Mouse (Mus musculus) frontal cortex, postnatal 14 days (tissue): Measurements from ENCODE around the gene Tnpo2.

Experiments
- DNase-seq, 2 experiments: peaks; one replicate each; pipeline ENCODE4 v3.0.0; 2022; ENCODE audit warnings: low spot score in 2 of 2

Gene Tnpo2

GRCm38 (mm10) chr8:85026670-85027515, 9.8 kb upstream of the Tnpo2 start, which contains the start of gene Trir:
Trir (plus strand) TSS chr8:85026823.
- DNase-seq, result peak; percentile 90 to 93

- DNase-seq, result no peak
These were observed 9.2 kb upstream of the Tnpo2 start for GRCm38 (mm10) chr8:85027516-85027855.

- DNase-seq, result no peak
These were observed 8.8 kb upstream of the Tnpo2 start for GRCm38 (mm10) chr8:85027922-85028321.

GRCm38 (mm10) chr8:85029271-85029670, 7.4 kb upstream of the Tnpo2 start:
- no peak for DNase-seq

- no peak for DNase-seq
These were observed 3.9 kb upstream of the Tnpo2 start for GRCm38 (mm10) chr8:85032622-85033311.

GRCm38 (mm10) chr8:85033867-85034266, 2.8 kb upstream of the Tnpo2 start:
- DNase-seq, result no peak

GRCm38 (mm10) chr8:85034764-85035163, 2.0 kb upstream of the Tnpo2 start:
- peak; percentile 55 to 57 for DNase-seq

GRCm38 (mm10) chr8:85035165-85035727, 1.5 kb upstream of the Tnpo2 start:
- no peak for DNase-seq

- DNase-seq, result peak in 1 of 2 experiments; percentile 18
These were observed 896 bp upstream of the Tnpo2 start for GRCm38 (mm10) chr8:85035728-85036310.

- DNase-seq, result no peak
These were observed 366 bp upstream of the Tnpo2 start for GRCm38 (mm10) chr8:85036381-85036717.

GRCm38 (mm10) chr8:85037366-85037680, 608 bp downstream of the Tnpo2 start:
- DNase-seq, result no peak

GRCm38 (mm10) chr8:85037681-85038531, 1.2 kb downstream of the Tnpo2 start:
- peak in 1 of 2 experiments; percentile 55 for DNase-seq

- no peak for DNase-seq
These were observed 6.9 kb downstream of the Tnpo2 start for GRCm38 (mm10) chr8:85043619-85044018.

- DNase-seq, result no peak
These were observed 20.7 kb downstream of the Tnpo2 start for GRCm38 (mm10) chr8:85057367-85057766.

- peak; percentile 86 for DNase-seq
These were observed 23.3 kb downstream of the Tnpo2 start, which contains the start of gene Fbxw9 for GRCm38 (mm10) chr8:85059879-85060616. Fbxw9 (plus strand) TSS chr8:85060055.

GRCm38 (mm10) chr8:85062603-85063002, 25.9 kb downstream of the Tnpo2 start:
- no peak for DNase-seq

- DNase-seq, result no peak
These were observed 28.5 kb downstream of the Tnpo2 start for GRCm38 (mm10) chr8:85065213-85065612.

GRCm38 (mm10) chr8:85067155-85067554, 30.4 kb downstream of the Tnpo2 start:
- no peak for DNase-seq

- DNase-seq, result no peak
These were observed 31.3 kb downstream of the Tnpo2 start, which contains the start of gene Gm5741 for GRCm38 (mm10) chr8:85067982-85068381. Gm5741 (minus strand) TSS chr8:85067982.

GRCm38 (mm10) chr8:85071041-85071440, 34.3 kb downstream of the Tnpo2 start:
- no peak for DNase-seq
